Mouse (Mus musculus): Measurements from ENCODE around the gene Tex12.
A peak's percentile ranks its signal among the peaks of the same experiment; 100 is the strongest.

Tex12 gene

GRCm38 (mm10) chr9:50565173-50565572 lies 4.0 kb upstream of the Tex12 start:
- ATAC-seq (ENCODE audit: insufficient number of reproducible peaks, low FRiP score, low TSS enrichment): no peak

- no peak for ATAC-seq (ENCODE audit: insufficient number of reproducible peaks, low FRiP score, low TSS enrichment)
Measured at GRCm38 (mm10) chr9:50561918-50562360, 814 bp upstream of the Tex12 start.

GRCm38 (mm10) chr9:50555094-50555446 lies 6.1 kb downstream of the Tex12 start, which contains the start of gene Bco2:
Gene Bco2, minus strand, starts transcription at chr9:50555181.
- ATAC-seq (ENCODE audit: insufficient number of reproducible peaks, low FRiP score, low TSS enrichment): no peak

- no peak for ATAC-seq (ENCODE audit: insufficient number of reproducible peaks, low FRiP score, low TSS enrichment)
Measured at GRCm38 (mm10) chr9:50554241-50555093, 6.7 kb downstream of the Tex12 start, which contains the start of gene Il18. Gene Il18, plus strand, starts transcription at chr9:50554827.

- ATAC-seq (ENCODE audit: insufficient number of reproducible peaks, low FRiP score, low TSS enrichment): no peak
Measured at GRCm38 (mm10) chr9:50553547-50553946, 7.6 kb downstream of the Tex12 start.

GRCm38 (mm10) chr9:50552206-50552605 lies 8.9 kb downstream of the Tex12 start:
- no peak for ATAC-seq (ENCODE audit: insufficient number of reproducible peaks, low FRiP score, low TSS enrichment)

GRCm38 (mm10) chr9:50548936-50549335 lies 12.2 kb downstream of the Tex12 start:
- no peak for ATAC-seq (ENCODE audit: insufficient number of reproducible peaks, low FRiP score, low TSS enrichment)

GRCm38 (mm10) chr9:50547859-50548478 lies 13.2 kb downstream of the Tex12 start:
- ATAC-seq (ENCODE audit: insufficient number of reproducible peaks, low FRiP score, low TSS enrichment): no peak

- no peak for ATAC-seq (ENCODE audit: insufficient number of reproducible peaks, low FRiP score, low TSS enrichment)
Measured at GRCm38 (mm10) chr9:50542401-50542800, 18.7 kb downstream of the Tex12 start.

- ATAC-seq (ENCODE audit: insufficient number of reproducible peaks, low FRiP score, low TSS enrichment): no peak
Measured at GRCm38 (mm10) chr9:50540170-50540569, 21.0 kb downstream of the Tex12 start.

- ATAC-seq (ENCODE audit: insufficient number of reproducible peaks, low FRiP score, low TSS enrichment): no peak
Measured at GRCm38 (mm10) chr9:50537295-50537694, 23.8 kb downstream of the Tex12 start.

GRCm38 (mm10) chr9:50536603-50537135 lies 24.5 kb downstream of the Tex12 start:
- no peak for ATAC-seq (ENCODE audit: insufficient number of reproducible peaks, low FRiP score, low TSS enrichment)

GRCm38 (mm10) chr9:50535930-50536329 lies 25.2 kb downstream of the Tex12 start:
- no peak for ATAC-seq (ENCODE audit: insufficient number of reproducible peaks, low FRiP score, low TSS enrichment)

GRCm38 (mm10) chr9:50533791-50534190 lies 27.3 kb downstream of the Tex12 start:
- ATAC-seq (ENCODE audit: insufficient number of reproducible peaks, low FRiP score, low TSS enrichment): no peak

- no peak for ATAC-seq (ENCODE audit: insufficient number of reproducible peaks, low FRiP score, low TSS enrichment)
Measured at GRCm38 (mm10) chr9:50533328-50533727, 27.8 kb downstream of the Tex12 start.

GRCm38 (mm10) chr9:50530890-50531289 lies 30.2 kb downstream of the Tex12 start:
- ATAC-seq (ENCODE audit: insufficient number of reproducible peaks, low FRiP score, low TSS enrichment): no peak

- peak; percentile 97 for ATAC-seq (ENCODE audit: insufficient number of reproducible peaks, low FRiP score, low TSS enrichment)
Measured at GRCm38 (mm10) chr9:50528293-50528892, 32.7 kb downstream of the Tex12 start, which contains the start of gene Pts. Gene Pts, minus strand, starts transcription at chr9:50528724.

GRCm38 (mm10) chr9:50527860-50528259 lies 33.3 kb downstream of the Tex12 start:
- ATAC-seq (ENCODE audit: insufficient number of reproducible peaks, low FRiP score, low TSS enrichment): no peak; the same call in 1 of the 2 replicates

- no peak for ATAC-seq (ENCODE audit: insufficient number of reproducible peaks, low FRiP score, low TSS enrichment)
Measured at GRCm38 (mm10) chr9:50525585-50525984, 35.5 kb downstream of the Tex12 start.

GRCm38 (mm10) chr9:50524936-50525335 lies 36.2 kb downstream of the Tex12 start:
- ATAC-seq (ENCODE audit: insufficient number of reproducible peaks, low FRiP score, low TSS enrichment): no peak

GRCm38 (mm10) chr9:50522574-50522973 lies 38.6 kb downstream of the Tex12 start:
- no peak for ATAC-seq (ENCODE audit: insufficient number of reproducible peaks, low FRiP score, low TSS enrichment)
